Mouse (Mus musculus) liver, postnatal 0 days (tissue): ENCODE measurements around the gene Wars. TPM values are rescaled to one million over a fixed set of nuclear protein-coding genes. Genes with fewer than 3 reads are reported as not detected.

Source experiments
- ATAC-seq: fragments of 200-750 bp; cut with Nextera tagmentation; 2 replicates; pipeline ENCODE4 v1.8.0; 2017; ENCODE audit warnings: mild to moderate bottlenecking, moderate library complexity
- DNase-seq: peaks from one replicate; pipeline ENCODE4 v3.0.0-alpha.2; 2016
- H3K27ac ChIP-seq: fragments of 300-500 bp; sonication (generic); 2 replicates; pipeline ENCODE4 v1.5.1; 2014; ENCODE audit warnings: antibody characterized with exemption, moderate library complexity, mild to moderate bottlenecking, low read depth
- H3K27me3 ChIP-seq: fragments of 300-500 bp; sonication (generic); 2 replicates; pipeline ENCODE4 v1.6.1; 2014; ENCODE audit warnings: low read length, control low read depth, mixed read lengths; ENCODE audit not compliant: insufficient read depth
- H3K36me3 ChIP-seq: fragments of 300-500 bp; sonication (generic); replicated peaks from 2 replicates; pipeline ENCODE4 v1.6.1; 2014; ENCODE audit warnings: mild to moderate bottlenecking, control low read depth, low read length, moderate library complexity, mixed read lengths; ENCODE audit not compliant: insufficient read depth
- H3K4me1 ChIP-seq: fragments of 300-500 bp; sonication (generic); 2 replicates; pipeline ENCODE4 v1.6.1; 2014; ENCODE audit warnings: antibody characterized with exemption, mild to moderate bottlenecking, control low read depth; ENCODE audit not compliant: insufficient read depth
- H3K4me2 ChIP-seq: fragments of 300-500 bp; sonication (generic); 2 replicates; pipeline ENCODE4 v1.6.1; 2014; ENCODE audit warnings: low read depth, mild to moderate bottlenecking, low read length, moderate library complexity, mixed read lengths
- H3K4me3 ChIP-seq: fragments of 300-500 bp; sonication (generic); 2 replicates; pipeline ENCODE4 v1.5.1; 2014; ENCODE audit warnings: low read depth, low read length
- H3K9ac ChIP-seq: fragments of 300-500 bp; sonication (generic); replicated peaks from 2 replicates; pipeline ENCODE4 v1.6.1; 2014; ENCODE audit warnings: mild to moderate bottlenecking, moderate library complexity
- H3K9me3 ChIP-seq: fragments of 300-500 bp; sonication (generic); 2 replicates; pipeline ENCODE4 v1.6.1; 2016; ENCODE audit warnings: mild to moderate bottlenecking, control low read depth, low read length, mixed read lengths
- CTCF ChIP-seq: sonication (generic); IDR thresholded peaks from 2 replicates; pipeline ENCODE4 v1.5.1; 2016; ENCODE audit warnings: antibody characterized with exemption, low read depth
- EP300 ChIP-seq: IDR thresholded peaks from 2 replicates; pipeline ENCODE4 v1.6.1; 2016; ENCODE audit warnings: antibody characterized with exemption, low read depth, mild to moderate bottlenecking
- WGBS: fragments of 180-500 bp; shearing (Covaris S2); extraction: QIAGEN DNeasy Blood & Tissue Kit; methylation state at CpG from one replicate; pipeline ENCODE4 v1.1.7; 2014; ENCODE audit not compliant: insufficient replicate concordance; 5-methylcytosine and 5-hydroxymethylcytosine counted together
- polyA plus RNA-seq: library from polyadenylated mRNA; unstranded; fragments of >200 nt; fragmentation: Nextera tagmentation; extraction: Ambion mirVana; gene quantifications from 2 replicates; pipeline ENCODE4 v1.2.1, GENCODE M21; 2015

Gene Wars
- polyA plus RNA-seq, 1 experiment from 2014 or later: 15.9 TPM

- H3K4me2 ChIP-seq: no peak overlapping the region
- H3K27ac ChIP-seq: no peak overlapping the region
- no peak overlapping the region for H3K4me3 ChIP-seq
- no peak for DNase-seq
- no peak for TF ChIP-seq EP300
- no peak for TF ChIP-seq CTCF
- H3K36me3 ChIP-seq: no peaks in the 10 kb centered on the region
- no peak for ATAC-seq
- no peaks in the 10 kb centered on the region for H3K27me3 ChIP-seq
- no peak overlapping the region for H3K9ac ChIP-seq
- 69% methylated on average over 2 of the region's 2 CpGs for WGBS
- H3K4me1 ChIP-seq: peaks cover 3% of the 10 kb centered on the region; the same call in 1 of the 2 replicates
- H3K9me3 ChIP-seq: no peaks in the 10 kb centered on the region
These were observed 34.3 kb upstream of the Wars start for GRCm38 (mm10) chr12:108928249-108928648.

GRCm38 (mm10) chr12:108926606-108927111 lies 32.7 kb upstream of the Wars start:
- ATAC-seq (no peak), DNase-seq (no peak)
- Histone ChIP-seq H3K36me3 (no peaks in the 10 kb centered on the region), H3K4me1 (peaks cover 2% of the 10 kb centered on the region; the same call in 1 of the 2 replicates), H3K4me2 (no peak overlapping the region), H3K9me3 (no peaks in the 10 kb centered on the region), H3K27me3 (no peaks in the 10 kb centered on the region), H3K27ac (no peak overlapping the region), H3K4me3 (no peak overlapping the region), H3K9ac (no peak overlapping the region)
- WGBS: 72% methylated on average over 9 of the region's 11 CpGs
- TF ChIP-seq CTCF: no peak
- TF ChIP-seq EP300: no peak

GRCm38 (mm10) chr12:108918753-108919152 lies 24.8 kb upstream of the Wars start:
- Histone ChIP-seq H3K4me1 (peaks cover under 1% of the 10 kb centered on the region; the same call in 1 of the 2 replicates), H3K27me3 (no peaks in the 10 kb centered on the region), H3K9ac (no peak overlapping the region), H3K27ac (no peak overlapping the region), H3K9me3 (no peaks in the 10 kb centered on the region), H3K4me3 (no peak overlapping the region), H3K4me2 (no peak overlapping the region), H3K36me3 (no peaks in the 10 kb centered on the region)
- ATAC-seq: no peak
- DNase-seq: no peak
- 36% methylated on average over 4 of the region's 4 CpGs for WGBS
- TF ChIP-seq EP300 (no peak), CTCF (no peak)

GRCm38 (mm10) chr12:108917509-108917908 lies 23.5 kb upstream of the Wars start:
- ATAC-seq: no peak
- peaks cover 8% of the 10 kb centered on the region for H3K4me1 ChIP-seq
- H3K9me3 ChIP-seq: no peaks in the 10 kb centered on the region
- no peak overlapping the region for H3K4me2 ChIP-seq
- no peak overlapping the region for H3K4me3 ChIP-seq
- no peak overlapping the region for H3K9ac ChIP-seq
- WGBS: 63% methylated on average over 9 of the region's 9 CpGs
- no peak overlapping the region for H3K27ac ChIP-seq
- no peaks in the 10 kb centered on the region for H3K36me3 ChIP-seq
- no peak for DNase-seq
- no peak for TF ChIP-seq EP300
- TF ChIP-seq CTCF: no peak
- H3K27me3 ChIP-seq: no peaks in the 10 kb centered on the region

GRCm38 (mm10) chr12:108916447-108917042 lies 22.6 kb upstream of the Wars start:
- 85% methylated on average over 7 of the region's 7 CpGs for WGBS
- Histone ChIP-seq H3K27ac (no peak overlapping the region), H3K4me2 (no peak overlapping the region), H3K9ac (no peak overlapping the region), H3K9me3 (no peaks in the 10 kb centered on the region), H3K4me1 (peaks cover 8% of the 10 kb centered on the region), H3K36me3 (no peaks in the 10 kb centered on the region), H3K27me3 (no peaks in the 10 kb centered on the region), H3K4me3 (no peak overlapping the region)
- ATAC-seq (no peak), DNase-seq (no peak)
- TF ChIP-seq EP300 (no peak), CTCF (no peak)

- no peak for DNase-seq
These were observed 21.9 kb upstream of the Wars start for GRCm38 (mm10) chr12:108915893-108916292.

More at GRCm38 (mm10) chr12:108915893-108916292, 21.9 kb upstream of the Wars start:
- WGBS: 70% methylated on average over 6 of the region's 6 CpGs
- no peak overlapping the region for H3K9ac ChIP-seq
- H3K36me3 ChIP-seq: no peaks in the 10 kb centered on the region
- no peaks in the 10 kb centered on the region for H3K27me3 ChIP-seq
- no peaks in the 10 kb centered on the region for H3K9me3 ChIP-seq
- no peak overlapping the region for H3K4me3 ChIP-seq
- no peak overlapping the region for H3K4me2 ChIP-seq
- TF ChIP-seq CTCF: no peak
- no peak overlapping the region for H3K27ac ChIP-seq
- H3K4me1 ChIP-seq: peaks cover 8% of the 10 kb centered on the region
- no peak for ATAC-seq
